Mouse (Mus musculus) left cerebral cortex, adult 6 months (tissue): Measurements from ENCODE around the gene Grn. TPM values are rescaled to one million over a fixed set of nuclear protein-coding genes. Genes with fewer than 3 reads are reported as not detected.

Source experiments
- long read RNA-seq, 2 experiments: library from polyadenylated mRNA; unstranded; transcript quantifications; one replicate each; pipeline ENCODE4 v2.0.0; 2019 to 2020
- polyA plus RNA-seq: library from polyadenylated mRNA; unstranded; fragments of <200 nt; fragmentation: Nextera tagmentation; gene quantifications from 2 replicates; pipeline ENCODE4 v1.2.3, GENCODE M21; 2021

Grn gene
- polyA plus RNA-seq = 38.6 and 40.3 TPM in 2 replicates
- long read RNA-seq, experiment 1, transcript Grn-201 (13 exons, 2,340 nt) = major isoform, 110 of 147 reads
- long read RNA-seq, experiment 1, partial matches to known transcripts = 23 of 147 reads
- long read RNA-seq, experiment 1, other reads (novel, unspliced or antisense) = 14 of 147 reads
- long read RNA-seq, experiment 2, transcript Grn-201 (13 exons, 2,340 nt) = major isoform, 35 of 63 reads
- long read RNA-seq, experiment 2, partial matches to known transcripts = 23 of 63 reads
- long read RNA-seq, experiment 2, other reads (novel, unspliced or antisense) = 5 of 63 reads

GRCm38 (mm10) chr11:102430121-102431017, at the start of gene Grn:
Gene Grn, plus strand, starts transcription at chr11:102430315.

GRCm38 (mm10) chr11:102393238-102393634, 36.9 kb upstream of the Grn start, which contains the start of gene Rundc3a:
Gene Rundc3a, plus strand, starts transcription at chr11:102393403.

GRCm38 (mm10) chr11:102407834-102408215, 22.3 kb upstream of the Grn start, which contains the start of gene Slc25a39:
Gene Slc25a39, minus strand, starts transcription at chr11:102407946.

GRCm38 (mm10) chr11:102447497-102447896, 17.4 kb downstream of the Grn start, which contains the start of gene Fam171a2:
Gene Fam171a2, minus strand, starts transcription at chr11:102447682.

GRCm38 (mm10) chr11:102469648-102470357, 39.7 kb downstream of the Grn start, which contains the start of gene Itga2b:
Gene Itga2b, minus strand, starts transcription at chr11:102470122.

Other genes starting within 250 kb of the Grn start
- 91.0 and 105 TPM in 2 replicates for gene Lsm12, start 245.0 kb upstream of the Grn start, polyA plus RNA-seq
- gene G6pc3, start 240.7 kb upstream of the Grn start, polyA plus RNA-seq = 24.1 and 27.0 TPM in 2 replicates
- gene Hdac5, start 200.1 kb upstream of the Grn start, polyA plus RNA-seq = 47.8 and 66.9 TPM in 2 replicates
- gene BC030867, start 181.4 kb upstream of the Grn start, polyA plus RNA-seq = 1.4 and 1.6 TPM in 2 replicates
- 0.82 and 1.2 TPM in 2 replicates for gene Asb16, start 161.6 kb upstream of the Grn start, polyA plus RNA-seq
- gene Tmub2, start 145.4 kb upstream of the Grn start, polyA plus RNA-seq = 81.4 and 90.6 TPM in 2 replicates
- 11.1 and 20.7 TPM in 2 replicates for gene Atxn7l3, start 133.7 kb upstream of the Grn start, polyA plus RNA-seq
- gene Ubtf, start 110.6 kb upstream of the Grn start, polyA plus RNA-seq = 42.1 and 43.3 TPM in 2 replicates
- not detected in 2 replicates for gene Slc4a1, start 64.1 kb upstream of the Grn start, polyA plus RNA-seq
- 53.3 and 211 TPM in 2 replicates for gene Rundc3a, start 36.9 kb upstream of the Grn start, polyA plus RNA-seq
- gene Slc25a39, start 22.4 kb upstream of the Grn start, polyA plus RNA-seq = 94.9 and 175 TPM in 2 replicates
- gene Fam171a2, start 17.4 kb downstream of the Grn start, polyA plus RNA-seq = 0.67 and 7.7 TPM in 2 replicates
- 4.4 and 5.7 TPM in 2 replicates for gene Itga2b, start 39.8 kb downstream of the Grn start, polyA plus RNA-seq
- gene Gpatch8, start 126.1 kb downstream of the Grn start, polyA plus RNA-seq = 17.7 and 24.4 TPM in 2 replicates
- gene Gm11627, start 149.1 kb downstream of the Grn start, polyA plus RNA-seq = 10.6 and 13.2 TPM in 2 replicates
- 1.3 and 1.8 TPM in 2 replicates for gene Fzd2, start 174.1 kb downstream of the Grn start, polyA plus RNA-seq
- 0.05 and 0.07 TPM in 2 replicates for gene Meioc, start 233.4 kb downstream of the Grn start, polyA plus RNA-seq